Mouse (Mus musculus) thymus, postnatal 25 days (tissue): ENCODE data around the gene Heatr5a.

ENCODE experiments used
- DNase-seq: peaks from one replicate; pipeline ENCODE4 v3.0.0; 2022

Heatr5a gene

GRCm38 (mm10) chr12:51970352-51971069, 610 bp downstream of the Heatr5a start:
- DNase-seq, result no peak

- no peak for DNase-seq
These were observed 1.2 kb downstream of the Heatr5a start for GRCm38 (mm10) chr12:51969876-51970275.

- DNase-seq, result no peak
These were observed 2.0 kb downstream of the Heatr5a start for GRCm38 (mm10) chr12:51969092-51969491.

- no peak for DNase-seq
These were observed 3.1 kb downstream of the Heatr5a start for GRCm38 (mm10) chr12:51967915-51968595.

GRCm38 (mm10) chr12:51957626-51958025, 13.5 kb downstream of the Heatr5a start:
- no peak for DNase-seq

GRCm38 (mm10) chr12:51952309-51952708, 18.8 kb downstream of the Heatr5a start:
- DNase-seq, result no peak

- no peak for DNase-seq
These were observed 23.6 kb downstream of the Heatr5a start for GRCm38 (mm10) chr12:51947498-51947945.

- no peak for DNase-seq
These were observed 25.8 kb downstream of the Heatr5a start for GRCm38 (mm10) chr12:51945331-51945730.

- DNase-seq, result no peak
These were observed 31.3 kb downstream of the Heatr5a start for GRCm38 (mm10) chr12:51939848-51940247.

GRCm38 (mm10) chr12:51937938-51938337, 33.2 kb downstream of the Heatr5a start:
- no peak for DNase-seq

GRCm38 (mm10) chr12:51929630-51930029, 41.5 kb downstream of the Heatr5a start:
- DNase-seq, result no peak

GRCm38 (mm10) chr12:51917191-51917590, 53.9 kb downstream of the Heatr5a start:
- no peak for DNase-seq

GRCm38 (mm10) chr12:51914903-51915670, 56.0 kb downstream of the Heatr5a start:
- DNase-seq, result no peak

- no peak for DNase-seq
These were observed 61.9 kb downstream of the Heatr5a start for GRCm38 (mm10) chr12:51909202-51909601.

GRCm38 (mm10) chr12:51907543-51907942, 63.6 kb downstream of the Heatr5a start:
- DNase-seq, result no peak

GRCm38 (mm10) chr12:51900551-51900950, 70.6 kb downstream of the Heatr5a start:
- DNase-seq, result no peak

- DNase-seq, result no peak
These were observed 74.2 kb downstream of the Heatr5a start for GRCm38 (mm10) chr12:51896901-51897300.

- no peak for DNase-seq
These were observed 82.5 kb downstream of the Heatr5a start for GRCm38 (mm10) chr12:51888609-51889008.

- peak; percentile 61 for DNase-seq
These were observed 83.5 kb downstream of the Heatr5a start for GRCm38 (mm10) chr12:51887301-51888290.

- peak; percentile 74 for DNase-seq
These were observed 84.8 kb downstream of the Heatr5a start for GRCm38 (mm10) chr12:51886369-51886768.

GRCm38 (mm10) chr12:51884801-51885200, 86.3 kb downstream of the Heatr5a start:
- DNase-seq, result no peak

GRCm38 (mm10) chr12:51883297-51883805, 87.8 kb downstream of the Heatr5a start:
- DNase-seq, result no peak
